8 mouse cellular contexts compared by ENCODE assay signal in the genomic region with DNA sequence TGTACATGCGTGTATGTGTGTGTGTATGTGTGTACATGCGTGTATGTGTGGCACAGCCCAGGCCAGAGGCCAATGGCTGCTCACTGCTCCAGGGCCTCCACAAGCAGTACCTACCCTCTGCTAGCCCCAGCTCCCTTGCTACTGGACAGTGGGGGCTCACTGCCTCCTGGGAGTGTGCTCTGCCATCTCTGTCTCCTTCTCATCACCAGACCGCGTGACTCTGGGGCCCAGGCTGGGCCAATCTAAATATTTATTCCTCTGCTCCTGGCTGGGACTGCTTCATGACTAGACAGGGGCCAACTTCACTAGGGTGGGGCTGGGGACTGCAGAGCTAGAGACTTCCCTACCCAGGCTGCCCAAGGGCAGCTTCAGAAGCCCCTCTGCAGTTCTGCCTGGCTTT. TPM values are rescaled to one million over a fixed set of nuclear protein-coding genes. Genes with fewer than 3 reads are reported as not detected.
A peak's percentile ranks its signal among the peaks of the same experiment; 100 is the strongest.
DNase-seq lines count a peak whose midpoint lies in the region; ATAC-seq and TF ChIP-seq lines count a peak whose summit lies in the region.

No protein-coding gene starts in this region.

- H3K4me3 ChIP-seq in forebrain, embryonic 10.5 days: no peak overlapping the region
- H3K4me3 ChIP-seq in forebrain, embryonic 13.5 days: no peak overlapping the region
- peak overlapping the region; percentile 51 for H3K4me3 ChIP-seq in G1E (ENCODE audit: low read depth, low read length)
- no peak overlapping the region for H3K4me3 ChIP-seq in liver, embryonic 16.5 days (ENCODE audit: low read depth, low read length)
- H3K4me3 ChIP-seq in forebrain, postnatal 0 days (ENCODE audit: low read depth, low read length): no peak overlapping the region

- WGBS in forebrain, embryonic 10.5 days: 86% methylated on average over 4 of the region's 4 CpGs
- WGBS in forebrain, embryonic 13.5 days: 92% methylated on average over 4 of the region's 4 CpGs
- 64% methylated on average over 4 of the region's 4 CpGs for WGBS in liver, embryonic 16.5 days (ENCODE audit: insufficient replicate concordance)
- WGBS in forebrain, postnatal 0 days: 75% methylated on average over 4 of the region's 4 CpGs

- H3K4me2 ChIP-seq in forebrain, embryonic 13.5 days: no peak overlapping the region
- H3K4me2 ChIP-seq in liver, embryonic 16.5 days (ENCODE audit: low read depth, low read length): 0 out of 2 replicates have a peak overlapping the region, but pooled peaks have one; percentile 1
- H3K4me2 ChIP-seq in forebrain, postnatal 0 days (ENCODE audit: low read depth): no peak overlapping the region

- H3K36me3 ChIP-seq in forebrain, embryonic 10.5 days (replicated peaks): peaks cover 87% of the 10 kb centered on the region
- no peaks in the 10 kb centered on the region for H3K36me3 ChIP-seq in forebrain, embryonic 13.5 days (ENCODE audit: poor library complexity, severe bottlenecking)
- peaks cover 87% of the 10 kb centered on the region for H3K36me3 ChIP-seq in G1E (replicated peaks)
- H3K36me3 ChIP-seq in liver, embryonic 16.5 days (ENCODE audit: control insufficient read depth, insufficient read depth): no peaks in the 10 kb centered on the region; the same call in none of the 2 replicates
- H3K36me3 ChIP-seq in forebrain, postnatal 0 days (ENCODE audit: insufficient read depth): no peaks in the 10 kb centered on the region

- ATAC-seq in forebrain, embryonic 13.5 days: no peak
- ATAC-seq in G1E (ENCODE audit: extremely low read depth, insufficient number of reproducible peaks, low FRiP score, poor library complexity, severe bottlenecking): no peak
- peak; percentile 30 for ATAC-seq in liver, embryonic 16.5 days (ENCODE audit: low read depth)
- ATAC-seq in forebrain, postnatal 0 days: no peak

- no peaks in the 10 kb centered on the region for H3K27me3 ChIP-seq in forebrain, embryonic 10.5 days (ENCODE audit: poor library complexity, severe bottlenecking)
- no peaks in the 10 kb centered on the region for H3K27me3 ChIP-seq in forebrain, embryonic 13.5 days
- H3K27me3 ChIP-seq in G1E (ENCODE audit: insufficient read depth, low read length): no peaks in the 10 kb centered on the region
- H3K27me3 ChIP-seq in liver, embryonic 16.5 days (ENCODE audit: control insufficient read depth, insufficient read depth, low read depth, low read length): no peaks in the 10 kb centered on the region
- H3K27me3 ChIP-seq in forebrain, postnatal 0 days (ENCODE audit: insufficient read depth, low read length): no peaks in the 10 kb centered on the region

- TF ChIP-seq CTCF in G1E (IDR thresholded peaks at IDR 0.05; ENCODE audit: low read depth, low read length): no peak
- no peak for TF ChIP-seq CTCF in forebrain, postnatal 0 days (IDR thresholded peaks at IDR 0.05; ENCODE audit: low read depth)

- intact Hi-C loops in heart, postnatal 10 days (cut with DNase I): no loop called here
- intact Hi-C loops in left cerebral cortex, postnatal 14 days (cut with DNase I): no loop called here

- no peak overlapping the region for H3K9ac ChIP-seq in forebrain, embryonic 13.5 days
- H3K9ac ChIP-seq in liver, embryonic 16.5 days (ENCODE audit: low read depth, low read length): peak overlapping the region; percentile 1; the same call in 1 of the 2 replicates
- no peak overlapping the region for H3K9ac ChIP-seq in forebrain, postnatal 0 days

- H3K27ac ChIP-seq in forebrain, embryonic 10.5 days: peak overlapping the region; percentile 74
- no peak overlapping the region for H3K27ac ChIP-seq in forebrain, embryonic 13.5 days
- H3K27ac ChIP-seq in liver, embryonic 16.5 days (ENCODE audit: low read length): peak overlapping the region; percentile 73
- no peak overlapping the region for H3K27ac ChIP-seq in forebrain, postnatal 0 days (ENCODE audit: low read depth, low read length)

- no peak for DNase-seq in forebrain, embryonic 10.5 days (ENCODE audit: extremely low spot score, low spot score)
- DNase-seq in G1E (ENCODE audit: low spot score): no peak
- DNase-seq in heart, postnatal 10 days: peak; percentile 65 to 69
- DNase-seq in left cerebral cortex, postnatal 14 days (ENCODE audit: low spot score in 2 of 2): no peak
- no peak for DNase-seq in forebrain, postnatal 0 days
- DNase-seq in adrenal gland, postnatal 14 days: no peak

- H3K9me3 ChIP-seq in forebrain, embryonic 10.5 days: no peaks in the 10 kb centered on the region
- H3K9me3 ChIP-seq in forebrain, embryonic 13.5 days (replicated peaks): no peaks in the 10 kb centered on the region
- H3K9me3 ChIP-seq in G1E (replicated peaks): no peaks in the 10 kb centered on the region
- no peaks in the 10 kb centered on the region for H3K9me3 ChIP-seq in liver, embryonic 16.5 days (replicated peaks; ENCODE audit: control insufficient read depth, low read length)
- H3K9me3 ChIP-seq in forebrain, postnatal 0 days (ENCODE audit: low read length): no peaks in the 10 kb centered on the region

- H3K4me1 ChIP-seq in forebrain, embryonic 10.5 days: peaks cover 68% of the 10 kb centered on the region
- peaks cover 13% of the 10 kb centered on the region; the same call in 1 of the 2 replicates for H3K4me1 ChIP-seq in forebrain, embryonic 13.5 days
- H3K4me1 ChIP-seq in G1E (ENCODE audit: insufficient read depth, low read depth, low read length): peaks cover 96% of the 10 kb centered on the region
- H3K4me1 ChIP-seq in liver, embryonic 16.5 days (ENCODE audit: control insufficient read depth, low read depth, low read length): peaks cover 79% of the 10 kb centered on the region
- H3K4me1 ChIP-seq in forebrain, postnatal 0 days (ENCODE audit: insufficient read depth): no peaks in the 10 kb centered on the region

RNA-seq across cellular contexts. Expression of a gene that starts 7.9 kb away (rescaled TPM):
- 42.1 and 46.5 TPM in 2 replicates for polyA plus RNA-seq in forebrain, embryonic 10.5 days (2016; fragmentation: Nextera tagmentation; extraction: Ambion mirVana)
- polyA plus RNA-seq in forebrain, embryonic 13.5 days (2015; fragmentation: Nextera tagmentation; extraction: Ambion mirVana): 7.6 and 9.1 TPM in 2 replicates
- total RNA-seq in G1E (2014; fragmentation: Nextera tagmentation): 15.2 and 29.5 TPM in 2 replicates
- total RNA-seq in G1E (2017): 22.1 and 28.8 TPM in 2 replicates
- 24.2 and 26.9 TPM in 2 replicates for polyA plus RNA-seq in G1E (2012)
- total RNA-seq in heart, postnatal 10 days (2021): 10 to 100 TPM; 24.3 to 28.6 TPM
- polyA plus RNA-seq in liver, embryonic 16.5 days (2015; fragmentation: Nextera tagmentation; extraction: Ambion mirVana): 24.4 and 29.0 TPM in 2 replicates
- 10 to 100 TPM; 13.6 to 14.2 TPM for total RNA-seq in left cerebral cortex, postnatal 14 days (2021)
- total RNA-seq in forebrain, postnatal 0 days (2014; rRNA removed): 5.0 and 14.3 TPM in 2 replicates
- polyA plus RNA-seq in forebrain, postnatal 0 days (2015; fragmentation: Nextera tagmentation; extraction: Ambion mirVana): 7.8 and 7.9 TPM in 2 replicates
- total RNA-seq in adrenal gland, postnatal 14 days (2021): 23.4 and 34.9 TPM in 2 replicates

RNA-seq across cellular contexts. Expression of a gene that starts 21.6 kb away (rescaled TPM):
- not detected in 2 replicates for polyA plus RNA-seq in forebrain, embryonic 10.5 days (2016; fragmentation: Nextera tagmentation; extraction: Ambion mirVana)
- not detected in 2 replicates for polyA plus RNA-seq in forebrain, embryonic 13.5 days (2015; fragmentation: Nextera tagmentation; extraction: Ambion mirVana)
- total RNA-seq in G1E (2014; fragmentation: Nextera tagmentation): not detected in 2 replicates
- 0.05 TPM in 1 of 2 replicates, not detected in the other for total RNA-seq in G1E (2017)
- polyA plus RNA-seq in G1E (2012): not detected in 2 replicates
- under 1 TPM; 0.20 to 0.26 TPM for total RNA-seq in heart, postnatal 10 days (2021)
- polyA plus RNA-seq in liver, embryonic 16.5 days (2015; fragmentation: Nextera tagmentation; extraction: Ambion mirVana): 0.07 TPM in 1 of 2 replicates, not detected in the other
- not detected for total RNA-seq in left cerebral cortex, postnatal 14 days (2021)
- not detected in 2 replicates for total RNA-seq in forebrain, postnatal 0 days (2014; rRNA removed)
- polyA plus RNA-seq in forebrain, postnatal 0 days (2015; fragmentation: Nextera tagmentation; extraction: Ambion mirVana): 0.05 TPM in 1 of 2 replicates, not detected in the other
- not detected in 2 replicates for total RNA-seq in adrenal gland, postnatal 14 days (2021)

Comparison
In these comparisons a context has a peak if more than half of its experiments do, and no peak if none do; other contexts are left out.
1. H3K27ac ChIP-seq: peak in forebrain, embryonic 10.5 days (single experiment) and liver, embryonic 16.5 days (single experiment); none in forebrain, embryonic 13.5 days (single experiment) and forebrain, postnatal 0 days (single experiment).
2. DNase-seq: peak in heart, postnatal 10 days (2 of 2); none in forebrain, embryonic 10.5 days (single experiment), G1E (single experiment), left cerebral cortex, postnatal 14 days (0 of 2), forebrain, postnatal 0 days (single experiment) and adrenal gland, postnatal 14 days (single experiment).